Mouse (Mus musculus) embryonic facial prominence, embryonic 11.5 days (tissue): ENCODE measurements around the gene Slc35a1. TPM values are rescaled to one million over a fixed set of nuclear protein-coding genes. Genes with fewer than 3 reads are reported as not detected.

Source experiments
- ATAC-seq: fragments of 200-750 bp; cut with Nextera tagmentation; replicated peaks from 2 replicates; pipeline ENCODE4 v1.8.0; 2017; ENCODE audit warnings: low read depth; ENCODE audit not compliant: insufficient number of reproducible peaks, low FRiP score, low TSS enrichment
- DNase-seq: peaks from one replicate; pipeline ENCODE4 v3.0.0-alpha.2; 2015; ENCODE audit warnings: low spot score
- H3K27ac ChIP-seq: fragments of 300-500 bp; sonication (generic); replicated peaks from 2 replicates; pipeline ENCODE4 v1.5.1; 2014; ENCODE audit warnings: mild to moderate bottlenecking, low read depth, low read length, control low read depth
- H3K27me3 ChIP-seq: fragments of 300-500 bp; sonication (generic); 2 replicates; pipeline ENCODE4 v1.6.1; 2014; ENCODE audit warnings: mild to moderate bottlenecking, low read length, moderate library complexity, mixed read lengths; ENCODE audit not compliant: control insufficient read depth, insufficient read depth
- H3K36me3 ChIP-seq: fragments of 300-500 bp; sonication (generic); replicated peaks from 2 replicates; pipeline ENCODE4 v1.6.1; 2014; ENCODE audit warnings: low read depth, mild to moderate bottlenecking, low read length, moderate library complexity, mixed read lengths; ENCODE audit not compliant: control insufficient read depth, insufficient read depth
- H3K4me1 ChIP-seq: fragments of 300-500 bp; sonication (generic); 2 replicates; pipeline ENCODE4 v1.6.1; 2014; ENCODE audit warnings: low read length, mixed read lengths; ENCODE audit not compliant: control insufficient read depth, insufficient read depth
- H3K4me2 ChIP-seq: fragments of 300-500 bp; sonication (generic); 2 replicates; pipeline ENCODE4 v1.6.1; 2014; ENCODE audit warnings: low read depth, mild to moderate bottlenecking, control low read depth, low read length, moderate library complexity
- H3K4me3 ChIP-seq: fragments of 300-500 bp; sonication (generic); 2 replicates; pipeline ENCODE4 v1.5.1; 2014; ENCODE audit warnings: low read depth, low read length, control low read depth
- H3K9ac ChIP-seq: fragments of 300-500 bp; sonication (generic); replicated peaks from 2 replicates; pipeline ENCODE4 v1.6.1; 2014; ENCODE audit warnings: mild to moderate bottlenecking, control low read depth, low read length
- H3K9me3 ChIP-seq: fragments of 300-500 bp; sonication (generic); replicated peaks from 2 replicates; pipeline ENCODE4 v1.6.1; 2016; ENCODE audit warnings: mild to moderate bottlenecking, low read length, inconsistent platforms, mixed read lengths; ENCODE audit not compliant: control insufficient read depth
- WGBS: fragments of 180-500 bp; shearing (Covaris S2); extraction: QIAGEN DNeasy Blood & Tissue Kit; methylation state at CpG from one replicate; pipeline ENCODE4 v1.1.7; 2014; 5-methylcytosine and 5-hydroxymethylcytosine counted together
- polyA plus RNA-seq: library from polyadenylated mRNA; unstranded; fragments of >200 nt; fragmentation: Nextera tagmentation; extraction: Ambion mirVana; gene quantifications from 2 replicates; pipeline ENCODE4 v1.2.1, GENCODE M21; 2014

The Slc35a1 gene
- polyA plus RNA-seq, 1 experiment from 2014 or later, result 40.2 TPM

GRCm38 (mm10) chr4:34644779-34645178, 42.5 kb downstream of the Slc35a1 start:
- no peak for ATAC-seq
- Histone ChIP-seq H3K36me3 (peaks cover 2% of the 10 kb centered on the region; the same call in 1 of the 2 replicates), H3K4me2 (no peak overlapping the region), H3K9me3 (no peaks in the 10 kb centered on the region), H3K4me1 (no peaks in the 10 kb centered on the region), H3K9ac (no peak overlapping the region), H3K27ac (no peak overlapping the region), H3K4me3 (no peak overlapping the region), H3K27me3 (no peaks in the 10 kb centered on the region)
- no peak for DNase-seq

- no peak overlapping the region for H3K27ac ChIP-seq
- 94% methylated on average over 3 of the region's 3 CpGs for WGBS
Observed at GRCm38 (mm10) chr4:34640731-34641130, 46.5 kb downstream of the Slc35a1 start.

GRCm38 (mm10) chr4:34639745-34640364, 47.4 kb downstream of the Slc35a1 start:
- 0 out of 2 replicates have a peak, but pooled peaks have one; percentile 18 for ATAC-seq
- Histone ChIP-seq H3K9ac (no peak overlapping the region), H3K27ac (no peak overlapping the region), H3K9me3 (no peaks in the 10 kb centered on the region), H3K27me3 (no peaks in the 10 kb centered on the region), H3K4me2 (no peak overlapping the region), H3K4me3 (no peak overlapping the region), H3K4me1 (no peaks in the 10 kb centered on the region), H3K36me3 (no peaks in the 10 kb centered on the region; the same call in 1 of the 2 replicates)
- 57% methylated on average over 5 of the region's 5 CpGs for WGBS
- DNase-seq, result peak; percentile 56

More at GRCm38 (mm10) chr4:34640731-34641130, 46.5 kb downstream of the Slc35a1 start:
- no peak for DNase-seq
- no peak overlapping the region for H3K9ac ChIP-seq
- no peak overlapping the region for H3K4me2 ChIP-seq
- no peak overlapping the region for H3K4me3 ChIP-seq
- H3K27me3 ChIP-seq, result no peaks in the 10 kb centered on the region
- no peaks in the 10 kb centered on the region for H3K4me1 ChIP-seq
- ATAC-seq, result no peak
- no peaks in the 10 kb centered on the region for H3K9me3 ChIP-seq
- H3K36me3 ChIP-seq, result no peaks in the 10 kb centered on the region; the same call in 1 of the 2 replicates

GRCm38 (mm10) chr4:34637851-34638250, 49.4 kb downstream of the Slc35a1 start:
- no peak overlapping the region for H3K4me2 ChIP-seq
- 90% methylated on average over 4 of the region's 4 CpGs for WGBS
- no peaks in the 10 kb centered on the region for H3K4me1 ChIP-seq
- no peaks in the 10 kb centered on the region for H3K27me3 ChIP-seq
- no peak overlapping the region for H3K9ac ChIP-seq
- no peak for DNase-seq
- no peak overlapping the region for H3K27ac ChIP-seq
- H3K4me3 ChIP-seq, result no peak overlapping the region
- ATAC-seq, result no peak
- H3K9me3 ChIP-seq, result no peaks in the 10 kb centered on the region
- no peaks in the 10 kb centered on the region; the same call in 1 of the 2 replicates for H3K36me3 ChIP-seq

GRCm38 (mm10) chr4:34637386-34637785, 49.9 kb downstream of the Slc35a1 start:
- Histone ChIP-seq H3K4me1 (no peaks in the 10 kb centered on the region), H3K9me3 (no peaks in the 10 kb centered on the region), H3K36me3 (no peaks in the 10 kb centered on the region; the same call in 1 of the 2 replicates), H3K9ac (no peak overlapping the region), H3K4me3 (no peak overlapping the region), H3K4me2 (no peak overlapping the region), H3K27ac (no peak overlapping the region), H3K27me3 (no peaks in the 10 kb centered on the region)
- ATAC-seq (no peak), DNase-seq (no peak)
- WGBS, result 93% methylated on average over 7 of the region's 7 CpGs

GRCm38 (mm10) chr4:34636036-34636435, 51.2 kb downstream of the Slc35a1 start:
- H3K27me3 ChIP-seq, result no peaks in the 10 kb centered on the region
- H3K4me2 ChIP-seq, result no peak overlapping the region
- no peaks in the 10 kb centered on the region for H3K36me3 ChIP-seq
- 74% methylated on average over 5 of the region's 5 CpGs for WGBS
- H3K27ac ChIP-seq, result no peak overlapping the region
- no peaks in the 10 kb centered on the region for H3K9me3 ChIP-seq
- no peak overlapping the region for H3K9ac ChIP-seq
- no peak overlapping the region for H3K4me3 ChIP-seq
- DNase-seq (no peak), ATAC-seq (no peak)
- H3K4me1 ChIP-seq, result no peaks in the 10 kb centered on the region

GRCm38 (mm10) chr4:34634129-34634528, 53.1 kb downstream of the Slc35a1 start:
- no peak for ATAC-seq
- 97% methylated on average over 7 of the region's 7 CpGs for WGBS
- H3K9me3 ChIP-seq, result no peaks in the 10 kb centered on the region

GRCm38 (mm10) chr4:34629956-34630355, 57.3 kb downstream of the Slc35a1 start:
- H3K4me2 ChIP-seq, result no peak overlapping the region
- H3K4me3 ChIP-seq, result no peak overlapping the region
- no peak overlapping the region for H3K27ac ChIP-seq
- no peaks in the 10 kb centered on the region for H3K4me1 ChIP-seq
- 95% methylated on average over 1 of the region's 1 CpGs for WGBS
- no peaks in the 10 kb centered on the region for H3K27me3 ChIP-seq
- no peak overlapping the region for H3K9ac ChIP-seq
- DNase-seq (no peak), ATAC-seq (no peak)
- H3K9me3 ChIP-seq, result no peaks in the 10 kb centered on the region
- H3K36me3 ChIP-seq, result no peaks in the 10 kb centered on the region

More at GRCm38 (mm10) chr4:34634129-34634528, 53.1 kb downstream of the Slc35a1 start:
- Histone ChIP-seq H3K4me3 (no peak overlapping the region), H3K4me1 (no peaks in the 10 kb centered on the region), H3K4me2 (no peak overlapping the region), H3K27me3 (no peaks in the 10 kb centered on the region), H3K9ac (no peak overlapping the region), H3K36me3 (no peaks in the 10 kb centered on the region), H3K27ac (no peak overlapping the region)
- DNase-seq, result no peak
